Mouse (Mus musculus) Patski (cell line): ENCODE results near the gene Col1a2. TPM values are rescaled to one million over a fixed set of nuclear protein-coding genes. Genes with fewer than 3 reads are reported as not detected.

Experiments
- ATAC-seq: fragments of 100-300 bp; one replicate; pipeline ENCODE4 v1.8.0; 2021
- CTCF ChIA-PET: fragments of 350-600 bp; sonication (Branson Sonifier 250); formaldehyde crosslinking; loops from one replicate; lab custom pipeline; 2022; ENCODE audit warnings: inconsistent platforms; lab: Charles Lee
- POLR2A ChIA-PET: fragments of 350-600 bp; sonication (Branson Sonifier 250); formaldehyde crosslinking; loops from one replicate; lab custom pipeline; 2022; ENCODE audit warnings: antibody characterized with exemption, inconsistent platforms; lab: Charles Lee
- DNase-seq: peaks from one replicate; pipeline ENCODE4 v3.0.0-alpha.2; 2011; ENCODE audit warnings: low read depth, low spot score
- H3K27me3 ChIP-seq: fragments of 371-371 bp; one replicate; pipeline ENCODE4 v1.5.1; 2021
- CTCF ChIP-seq: fragments of 100-300 bp; IDR thresholded peaks from one replicate; pipeline ENCODE4 v1.5.1; 2021
- in situ Hi-C: fragments of 300-500 bp; cut with MboI; formaldehyde crosslinking; loops from 3 replicates; pipeline ENCODE4 v1.11.1; 2018; ENCODE audit warnings: low pct_unique_long_range_greater_than_20kb, mixed read lengths
- polyA plus RNA-seq: library from polyadenylated mRNA; unstranded; gene quantifications from one replicate; pipeline ENCODE4 v1.2.3, GENCODE M21; 2021

Gene Col1a2
- polyA plus RNA-seq, 1 experiment from 2014 or later: 5.4 TPM

GRCm38 (mm10) chr6:4549846-4550548 is 45.4 kb downstream of the Col1a2 start:
- DNase-seq (no peak), ATAC-seq (no peak)
- CTCF ChIA-PET: interaction anchor here (1.1 to 2.3 kb wide), 3 partner anchors 12 to 559 kb away, joined by 3 to 5 read pairs (median 4); no protein-coding TSS in a partner anchor
- peaks cover 5% of the 10 kb centered on the region for H3K27me3 ChIP-seq
- TF ChIP-seq CTCF: no peak
- POLR2A ChIA-PET: no interaction called here
- in situ Hi-C loops: loop anchor here (5.0 to 25.0 kb wide), 5 partner anchors 138 to 1038 kb away; partner anchors contain the start of genes Asb4 and Bet1

- in situ Hi-C loops: loop anchor here (5.0 to 25.0 kb wide), 2 partner anchors 832 to 1037 kb away; partner anchors contain the start of gene Asb4
- TF ChIP-seq CTCF: no peak
- ATAC-seq (no peak), DNase-seq (no peak)
- ChIA-PET POLR2A (no interaction called here), CTCF (interaction anchor here (1.1 to 1.6 kb wide), 2 partner anchors 11 to 133 kb away, joined by 3 to 4 read pairs; no protein-coding TSS in a partner anchor)
- peaks cover 5% of the 10 kb centered on the region for H3K27me3 ChIP-seq
Measured at GRCm38 (mm10) chr6:4550549-4550915, 45.9 kb downstream of the Col1a2 start.

GRCm38 (mm10) chr6:4555366-4555765 is 50.8 kb downstream of the Col1a2 start:
- CTCF ChIA-PET: interaction anchor here (1.7 kb wide), 1 partner anchor 555 kb away, joined by 5 read pairs; no protein-coding TSS in a partner anchor
- POLR2A ChIA-PET: no interaction called here
- TF ChIP-seq CTCF: no peak
- in situ Hi-C loops: loop anchor here (25.0 kb wide), 1 partner anchor 1032 kb away; no protein-coding TSS in a partner anchor
- ATAC-seq (no peak), DNase-seq (no peak)
- H3K27me3 ChIP-seq: no peaks in the 10 kb centered on the region

- ChIA-PET CTCF (no interaction called here), POLR2A (no interaction called here)
- no peaks in the 10 kb centered on the region for H3K27me3 ChIP-seq
- ATAC-seq (no peak), DNase-seq (no peak)
- in situ Hi-C loops: loop anchor here (25.0 kb wide), 1 partner anchor 1030 kb away; no protein-coding TSS in a partner anchor
- TF ChIP-seq CTCF: no peak
Measured at GRCm38 (mm10) chr6:4557086-4557485, 52.5 kb downstream of the Col1a2 start.

- ChIA-PET POLR2A (no interaction called here), CTCF (no interaction called here)
- DNase-seq (no peak), ATAC-seq (peak; percentile 67)
- no peaks in the 10 kb centered on the region for H3K27me3 ChIP-seq
- TF ChIP-seq CTCF: peak; percentile 83
- in situ Hi-C loops: loop anchor here (25.0 kb wide), 1 partner anchor 1030 kb away; no protein-coding TSS in a partner anchor
Measured at GRCm38 (mm10) chr6:4557678-4558077, 53.1 kb downstream of the Col1a2 start.

- ATAC-seq: no peak
- ChIA-PET POLR2A (no interaction called here), CTCF (interaction anchor here (0.8 to 1.8 kb wide), 4 partner anchors 11 to 15 kb away, joined by 3 to 4 read pairs (median 4); no protein-coding TSS in a partner anchor)
- no peak for TF ChIP-seq CTCF
- DNase-seq: no peak
- in situ Hi-C loops: loop anchor here (5.0 to 25.0 kb wide), 2 partner anchors 551 to 1026 kb away; no protein-coding TSS in a partner anchor
- H3K27me3 ChIP-seq: no peaks in the 10 kb centered on the region
Measured at GRCm38 (mm10) chr6:4561156-4561555, 56.5 kb downstream of the Col1a2 start.

GRCm38 (mm10) chr6:4561621-4562020 is 57.0 kb downstream of the Col1a2 start:
- POLR2A ChIA-PET: no interaction called here
- in situ Hi-C loops: loop anchor here (5.0 to 25.0 kb wide), 2 partner anchors 551 to 1026 kb away; no protein-coding TSS in a partner anchor
- no peaks in the 10 kb centered on the region for H3K27me3 ChIP-seq
- CTCF ChIA-PET: interaction anchor here (0.8 to 1.8 kb wide), 4 partner anchors 11 to 55 kb away, joined by 3 to 4 read pairs (median 3); no protein-coding TSS in a partner anchor
- no peak for TF ChIP-seq CTCF
- DNase-seq (no peak), ATAC-seq (no peak)

- no peak for TF ChIP-seq CTCF
- ChIA-PET CTCF (interaction anchor here (1.2 to 1.8 kb wide), 2 partner anchors 13 to 54 kb away, joined by 3 to 4 read pairs; no protein-coding TSS in a partner anchor), POLR2A (no interaction called here)
- H3K27me3 ChIP-seq: no peaks in the 10 kb centered on the region
- DNase-seq: no peak
- ATAC-seq: no peak
- in situ Hi-C loops: loop anchor here (5.0 to 25.0 kb wide), 2 partner anchors 550 to 1025 kb away; no protein-coding TSS in a partner anchor
Measured at GRCm38 (mm10) chr6:4562401-4562800, 57.8 kb downstream of the Col1a2 start.

GRCm38 (mm10) chr6:4563477-4563876 is 58.9 kb downstream of the Col1a2 start:
- H3K27me3 ChIP-seq: no peaks in the 10 kb centered on the region
- in situ Hi-C loops: loop anchor here (5.0 to 25.0 kb wide), 2 partner anchors 549 to 1024 kb away; no protein-coding TSS in a partner anchor
- ATAC-seq (no peak), DNase-seq (no peak)
- POLR2A ChIA-PET: no interaction called here
- TF ChIP-seq CTCF: no peak
- CTCF ChIA-PET: no interaction called here

- in situ Hi-C loops: loop anchor here (25.0 kb wide), 1 partner anchor 1017 kb away; no protein-coding TSS in a partner anchor
- ChIA-PET POLR2A (no interaction called here), CTCF (no interaction called here)
- ATAC-seq (no peak), DNase-seq (no peak)
- TF ChIP-seq CTCF: no peak
- no peaks in the 10 kb centered on the region for H3K27me3 ChIP-seq
Measured at GRCm38 (mm10) chr6:4570412-4570811, 65.8 kb downstream of the Col1a2 start.
